Mouse (Mus musculus) hematopoietic stem cell, adult 5-6 weeks (primary cell): ENCODE data around the gene Ankrd34c. TPM values are rescaled to one million over a fixed set of nuclear protein-coding genes. Genes with fewer than 3 reads are reported as not detected.
A peak's percentile ranks its signal among the peaks of the same experiment; 100 is the strongest.

ENCODE experiments used
- ATAC-seq, 2 experiments: fragments of 125-278 bp in 1 of 2; replicated peaks in 1 of 2; 2 replicates each; pipeline ENCODE4 v1.8.0; 2016 to 2017; ENCODE audit warnings: inconsistent platforms in 2 of 2, mild to moderate bottlenecking in 2 of 2, moderate number of reproducible peaks in 2 of 2, low read depth in 1 of 2, moderate TSS enrichment in 1 of 2; ENCODE audit not compliant: low FRiP score in 2 of 2, poor library complexity in 2 of 2, severe bottlenecking in 2 of 2, insufficient read depth in 1 of 2, low TSS enrichment in 1 of 2
- total RNA-seq: library from RNA; stranded (forward); fragments of 172-1452, 232-1000 nt; gene quantifications from 2 replicates; pipeline ENCODE4 v1.2.3, GENCODE M21; 2017

Ankrd34c gene
- total RNA-seq = not detected in 2 replicates

GRCm38 (mm10) chr9:89738295-89738694 lies at the start of gene Ankrd34c:
Ankrd34c (minus strand) TSS chr9:89738475.
- ATAC-seq = no peak

- no peak for ATAC-seq
Measured at GRCm38 (mm10) chr9:89787532-89787931, 49.3 kb upstream of the Ankrd34c start.

- peak; percentile 72 to 78 for ATAC-seq
Measured at GRCm38 (mm10) chr9:89781395-89781927, 43.2 kb upstream of the Ankrd34c start.

GRCm38 (mm10) chr9:89779237-89779636 lies 41.0 kb upstream of the Ankrd34c start:
- ATAC-seq = no peak

GRCm38 (mm10) chr9:89771153-89771552 lies 32.9 kb upstream of the Ankrd34c start:
- ATAC-seq = no peak

GRCm38 (mm10) chr9:89762017-89762416 lies 23.7 kb upstream of the Ankrd34c start:
- no peak for ATAC-seq

- peak; percentile 82 to 91 for ATAC-seq
Measured at GRCm38 (mm10) chr9:89758569-89758968, 20.3 kb upstream of the Ankrd34c start.

GRCm38 (mm10) chr9:89758139-89758538 lies 19.9 kb upstream of the Ankrd34c start:
- no peak for ATAC-seq

- no peak for ATAC-seq
Measured at GRCm38 (mm10) chr9:89757571-89757970, 19.3 kb upstream of the Ankrd34c start.

- ATAC-seq = no peak
Measured at GRCm38 (mm10) chr9:89740041-89740440, 1.8 kb upstream of the Ankrd34c start.

GRCm38 (mm10) chr9:89737888-89738287 lies 387 bp downstream of the Ankrd34c start:
- no peak for ATAC-seq

GRCm38 (mm10) chr9:89736932-89737705 lies 1.2 kb downstream of the Ankrd34c start:
- peak; percentile 77 to 85 for ATAC-seq

- peak; percentile 23 to 42; a peak in 2 of 4 replicates for ATAC-seq
Measured at GRCm38 (mm10) chr9:89706906-89707305, 31.4 kb downstream of the Ankrd34c start.

- ATAC-seq = peak; percentile 19 to 27; a peak in 3 of 4 replicates
Measured at GRCm38 (mm10) chr9:89705197-89705533, 33.1 kb downstream of the Ankrd34c start.

GRCm38 (mm10) chr9:89704265-89705196 lies 33.7 kb downstream of the Ankrd34c start, which contains the start of gene Tmed3:
Tmed3 (minus strand) TSS chr9:89705068.
- ATAC-seq = peak; percentile 92 to 97

- peak; percentile 9 to 37; a peak in 2 of 4 replicates for ATAC-seq
Measured at GRCm38 (mm10) chr9:89700910-89701457, 37.3 kb downstream of the Ankrd34c start.

- no peak; a peak in 1 of 4 replicates for ATAC-seq
Measured at GRCm38 (mm10) chr9:89695143-89695542, 43.1 kb downstream of the Ankrd34c start.
